Mouse (Mus musculus) MEL (cell line): Measurements from ENCODE around the gene Zfp810.
A peak's percentile ranks its signal among the peaks of the same experiment; 100 is the strongest.

Experiments
- BHLHE40 ChIP-seq: IDR thresholded peaks from 2 replicates; pipeline ENCODE4 v1.6.1; 2012; ENCODE audit warnings: low read depth, mild to moderate bottlenecking, inconsistent platforms, low read length, improper control_type of control experiment, borderline replicate concordance
- NRF1 ChIP-seq: IDR thresholded peaks from 2 replicates; pipeline ENCODE4 v1.6.1; 2014; ENCODE audit warnings: low read depth, mild to moderate bottlenecking, inconsistent platforms, low read length, improper control_type of control experiment, moderate library complexity; ENCODE audit not compliant: poor library complexity, insufficient read depth, severe bottlenecking
- RCOR1 ChIP-seq: IDR thresholded peaks from 2 replicates; pipeline ENCODE4 v1.6.1; 2012; ENCODE audit warnings: low read depth, mild to moderate bottlenecking, inconsistent platforms, low read length, improper control_type of control experiment
- TAL1 ChIP-seq: IDR thresholded peaks from 2 replicates; pipeline ENCODE4 v1.6.1; 2012; ENCODE audit warnings: mild to moderate bottlenecking, inconsistent platforms, low read length, moderate library complexity, mixed read lengths
- ZMIZ1 ChIP-seq: IDR thresholded peaks from 2 replicates; pipeline ENCODE4 v1.6.1; 2012; ENCODE audit warnings: low read depth, mild to moderate bottlenecking, inconsistent platforms, low read length, improper control_type of control experiment, moderate library complexity

- TF ChIP-seq TAL1, result no peak
- no peak for TF ChIP-seq ZMIZ1
- no peak for TF ChIP-seq NRF1
- TF ChIP-seq RCOR1, result peak; percentile 32; the same call in 1 of the 2 replicates
- no peak for TF ChIP-seq BHLHE40
Observed at GRCm38 (mm10) chr9:22260092-22260422, 47.4 kb downstream of the Zfp810 start.
